Mouse (Mus musculus) neural tube, embryonic 11.5 days (tissue): Measurements from ENCODE around the gene Nudt2. TPM values are rescaled to one million over a fixed set of nuclear protein-coding genes. Genes with fewer than 3 reads are reported as not detected.

Source experiments
- ATAC-seq: fragments of 200-750 bp; cut with Nextera tagmentation; 2 replicates; pipeline ENCODE4 v1.8.0; 2017; ENCODE audit warnings: moderate number of reproducible peaks, mild to moderate bottlenecking, moderate TSS enrichment, moderate library complexity; ENCODE audit not compliant: insufficient read depth, low FRiP score, low TSS enrichment
- DNase-seq: peaks from one replicate; pipeline ENCODE4 v3.0.0-alpha.2; 2015; ENCODE audit warnings: low spot score
- H3K27ac ChIP-seq: fragments of 300-500 bp; sonication (generic); 2 replicates; pipeline ENCODE4 v1.5.1; 2014; ENCODE audit warnings: low read depth, mild to moderate bottlenecking, low read length
- H3K27me3 ChIP-seq: fragments of 300-500 bp; sonication (generic); 2 replicates; pipeline ENCODE4 v1.6.1; 2014; ENCODE audit warnings: mild to moderate bottlenecking, low read length, mixed read lengths; ENCODE audit not compliant: control insufficient read depth, insufficient read depth
- H3K36me3 ChIP-seq: fragments of 300-500 bp; sonication (generic); 2 replicates; pipeline ENCODE4 v1.6.1; 2014; ENCODE audit warnings: mild to moderate bottlenecking, low read length, moderate library complexity, mixed read lengths; ENCODE audit not compliant: control insufficient read depth, insufficient read depth
- H3K4me1 ChIP-seq: fragments of 300-500 bp; sonication (generic); 2 replicates; pipeline ENCODE4 v1.6.1; 2014; ENCODE audit warnings: low read length, mixed read lengths; ENCODE audit not compliant: control insufficient read depth, insufficient read depth
- H3K4me2 ChIP-seq: fragments of 300-500 bp; sonication (generic); 2 replicates; pipeline ENCODE4 v1.6.1; 2014; ENCODE audit warnings: low read depth, mild to moderate bottlenecking, moderate library complexity
- H3K4me3 ChIP-seq: fragments of 300-500 bp; sonication (generic); 2 replicates; pipeline ENCODE4 v1.5.1; 2014; ENCODE audit warnings: low read depth, low read length
- H3K9ac ChIP-seq: fragments of 300-500 bp; sonication (generic); 2 replicates; pipeline ENCODE4 v1.6.1; 2014; ENCODE audit warnings: mild to moderate bottlenecking, low read length
- H3K9me3 ChIP-seq: fragments of 300-500 bp; sonication (generic); 2 replicates; pipeline ENCODE4 v1.6.1; 2016; ENCODE audit warnings: low read length; ENCODE audit not compliant: control insufficient read depth
- WGBS: fragments of 180-500 bp; shearing (Covaris S2); extraction: QIAGEN DNeasy Blood & Tissue Kit; methylation state at CpG from one replicate; pipeline ENCODE4 v1.1.7; 2014; 5-methylcytosine and 5-hydroxymethylcytosine counted together
- polyA plus RNA-seq: library from polyadenylated mRNA; unstranded; fragments of >200 nt; fragmentation: Nextera tagmentation; extraction: Ambion mirVana; gene quantifications from 2 replicates; pipeline ENCODE4 v1.2.1, GENCODE M21; 2014

Gene Nudt2
- polyA plus RNA-seq, 1 experiment from 2014 or later, result 57.2 TPM

DNA sequence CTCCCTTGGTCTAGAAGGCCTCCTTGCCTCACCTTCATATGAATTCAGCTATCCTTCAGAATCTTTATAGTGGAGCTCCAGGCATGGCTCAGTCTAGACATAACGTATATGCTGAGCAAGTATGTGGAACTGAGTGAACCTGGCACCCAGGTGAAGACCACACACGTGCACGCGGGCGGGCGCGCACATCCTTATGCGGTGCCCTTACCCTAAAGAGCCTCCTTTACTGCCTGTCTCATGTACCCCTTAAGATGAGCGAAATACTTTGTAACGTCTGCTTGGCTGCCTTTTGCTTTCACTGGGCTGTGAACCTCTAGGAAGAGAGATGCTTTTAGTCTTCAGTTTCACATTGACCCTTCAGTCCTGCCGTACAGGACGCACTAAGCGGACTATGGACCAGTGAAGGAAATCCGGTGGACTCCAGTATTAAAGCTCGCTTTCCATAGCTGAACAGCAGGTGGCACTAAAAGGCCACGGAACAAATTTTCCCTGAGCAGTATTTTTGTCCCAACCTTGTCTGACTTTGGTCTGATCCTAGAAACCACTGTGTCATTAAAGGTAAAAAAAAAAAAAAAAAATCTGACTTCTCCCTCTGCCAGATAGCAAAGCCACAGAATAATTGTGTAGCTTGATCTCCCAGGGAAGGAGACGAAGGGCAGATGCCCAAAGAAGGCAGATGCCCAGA is 3.6 kb downstream of the Nudt2 start:
- no peak overlapping the region for H3K27ac ChIP-seq
- no peak overlapping the region for H3K9ac ChIP-seq
- WGBS, result 63% methylated on average over 17 of the region's 17 CpGs
- ATAC-seq (no peak), DNase-seq (peak; percentile 72)
- no peak overlapping the region for H3K4me3 ChIP-seq
- H3K4me2 ChIP-seq, result no peak overlapping the region
- H3K9me3 ChIP-seq, result no peaks in the 10 kb centered on the region
- H3K36me3 ChIP-seq, result no peaks in the 10 kb centered on the region
- no peaks in the 10 kb centered on the region for H3K27me3 ChIP-seq
- H3K4me1 ChIP-seq, result peaks cover 9% of the 10 kb centered on the region; the same call in 1 of the 2 replicates

DNA sequence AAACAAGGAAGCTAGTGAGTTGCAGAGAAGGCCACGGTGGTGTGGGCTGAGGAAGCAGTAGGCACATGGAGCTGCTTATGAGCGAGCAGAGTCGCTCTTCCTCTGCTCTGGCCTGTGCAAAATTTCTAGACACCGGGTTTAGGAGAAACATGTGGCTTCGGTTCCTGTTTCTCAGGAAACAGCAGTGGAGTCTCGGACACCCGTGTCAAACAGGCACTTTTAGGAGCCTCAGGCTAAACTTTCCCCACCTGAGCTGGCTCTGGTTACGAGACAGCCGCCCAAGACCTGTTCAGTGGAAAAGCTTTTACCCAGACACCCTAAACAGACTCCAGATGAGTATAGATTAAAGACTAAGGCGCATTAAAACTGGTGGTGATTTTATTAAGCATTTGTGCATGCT is 4.2 kb downstream of the Nudt2 start:
- ATAC-seq, result no peak
- no peak for DNase-seq
- Histone ChIP-seq H3K4me2 (no peak overlapping the region), H3K9me3 (no peaks in the 10 kb centered on the region), H3K27me3 (no peaks in the 10 kb centered on the region), H3K4me1 (peaks cover 9% of the 10 kb centered on the region; the same call in 1 of the 2 replicates), H3K4me3 (no peak overlapping the region), H3K9ac (no peak overlapping the region), H3K36me3 (no peaks in the 10 kb centered on the region), H3K27ac (no peak overlapping the region)
- WGBS, result 85% methylated on average over 10 of the region's 10 CpGs

DNA sequence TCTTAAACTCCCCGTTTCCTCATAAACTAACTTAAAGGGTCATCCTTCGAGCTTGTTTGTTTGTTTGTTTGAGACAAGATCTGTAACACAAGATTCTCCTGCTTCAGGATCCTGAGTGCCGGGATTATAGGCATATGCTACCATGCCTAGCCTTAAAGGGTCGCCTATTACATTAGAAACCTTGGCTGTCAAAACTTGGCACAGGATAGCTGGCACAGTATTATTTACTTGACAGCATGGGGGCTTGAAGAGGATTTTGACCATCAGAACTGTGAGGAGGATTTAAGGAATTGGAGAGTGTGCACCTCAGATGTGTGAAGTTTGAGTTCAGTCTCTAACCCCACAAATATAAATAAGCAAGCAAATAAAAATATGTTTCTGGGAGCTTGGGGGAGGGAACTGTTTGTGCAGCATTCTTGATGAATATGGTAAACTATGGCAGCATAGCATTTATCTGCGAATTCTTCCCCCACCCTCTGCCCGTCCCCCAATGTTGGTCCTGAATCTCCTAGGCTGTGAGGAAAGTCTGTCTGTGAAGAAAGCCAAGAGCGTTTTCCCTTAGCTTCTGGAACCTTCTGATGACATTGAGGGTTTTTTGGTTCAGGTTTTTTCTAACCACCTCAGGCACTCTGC is 5.2 kb downstream of the Nudt2 start:
- Histone ChIP-seq H3K4me3 (no peak overlapping the region), H3K9me3 (no peaks in the 10 kb centered on the region), H3K9ac (no peak overlapping the region), H3K27me3 (no peaks in the 10 kb centered on the region), H3K4me2 (no peak overlapping the region), H3K27ac (peak overlapping the region; percentile 69; the same call in 1 of the 2 replicates), H3K36me3 (no peaks in the 10 kb centered on the region), H3K4me1 (peaks cover 9% of the 10 kb centered on the region; the same call in 1 of the 2 replicates)
- ATAC-seq, result no peak
- 65% methylated on average over 7 of the region's 7 CpGs for WGBS
- no peak for DNase-seq

GRCm38 (mm10) chr4:41470684-41471383 is 5.9 kb downstream of the Nudt2 start:
- 41% methylated on average over 5 of the region's 5 CpGs for WGBS
- H3K4me2 ChIP-seq, result no peak overlapping the region
- no peak overlapping the region for H3K4me3 ChIP-seq
- H3K36me3 ChIP-seq, result no peaks in the 10 kb centered on the region
- DNase-seq (peak; percentile 44), ATAC-seq (peak; percentile 74)
- H3K27ac ChIP-seq, result peak overlapping the region; percentile 69
- H3K9ac ChIP-seq, result no peak overlapping the region
- peaks cover 9% of the 10 kb centered on the region; the same call in 1 of the 2 replicates for H3K4me1 ChIP-seq
- H3K27me3 ChIP-seq, result no peaks in the 10 kb centered on the region
- no peaks in the 10 kb centered on the region for H3K9me3 ChIP-seq

GRCm38 (mm10) chr4:41471384-41471689 is 6.4 kb downstream of the Nudt2 start:
- no peak for ATAC-seq
- Histone ChIP-seq H3K9ac (no peak overlapping the region), H3K27ac (peak overlapping the region; percentile 67; the same call in 1 of the 2 replicates), H3K4me2 (no peak overlapping the region), H3K4me3 (no peak overlapping the region), H3K36me3 (no peaks in the 10 kb centered on the region), H3K4me1 (peaks cover 9% of the 10 kb centered on the region; the same call in 1 of the 2 replicates), H3K9me3 (no peaks in the 10 kb centered on the region), H3K27me3 (no peaks in the 10 kb centered on the region)
- 90% methylated on average over 1 of the region's 1 CpGs for WGBS
- DNase-seq, result no peak

- no peaks in the 10 kb centered on the region for H3K4me1 ChIP-seq
- no peaks in the 10 kb centered on the region for H3K36me3 ChIP-seq
- H3K4me2 ChIP-seq, result no peak overlapping the region
- no peak overlapping the region for H3K27ac ChIP-seq
- no peak overlapping the region for H3K9ac ChIP-seq
- ATAC-seq (no peak), DNase-seq (peak; percentile 9)
- H3K9me3 ChIP-seq, result no peaks in the 10 kb centered on the region
- H3K27me3 ChIP-seq, result no peaks in the 10 kb centered on the region
- WGBS, result 91% methylated on average over 9 of the region's 9 CpGs
- H3K4me3 ChIP-seq, result no peak overlapping the region
Observed at GRCm38 (mm10) chr4:41477648-41478160, 12.8 kb downstream of the Nudt2 start.

DNA sequence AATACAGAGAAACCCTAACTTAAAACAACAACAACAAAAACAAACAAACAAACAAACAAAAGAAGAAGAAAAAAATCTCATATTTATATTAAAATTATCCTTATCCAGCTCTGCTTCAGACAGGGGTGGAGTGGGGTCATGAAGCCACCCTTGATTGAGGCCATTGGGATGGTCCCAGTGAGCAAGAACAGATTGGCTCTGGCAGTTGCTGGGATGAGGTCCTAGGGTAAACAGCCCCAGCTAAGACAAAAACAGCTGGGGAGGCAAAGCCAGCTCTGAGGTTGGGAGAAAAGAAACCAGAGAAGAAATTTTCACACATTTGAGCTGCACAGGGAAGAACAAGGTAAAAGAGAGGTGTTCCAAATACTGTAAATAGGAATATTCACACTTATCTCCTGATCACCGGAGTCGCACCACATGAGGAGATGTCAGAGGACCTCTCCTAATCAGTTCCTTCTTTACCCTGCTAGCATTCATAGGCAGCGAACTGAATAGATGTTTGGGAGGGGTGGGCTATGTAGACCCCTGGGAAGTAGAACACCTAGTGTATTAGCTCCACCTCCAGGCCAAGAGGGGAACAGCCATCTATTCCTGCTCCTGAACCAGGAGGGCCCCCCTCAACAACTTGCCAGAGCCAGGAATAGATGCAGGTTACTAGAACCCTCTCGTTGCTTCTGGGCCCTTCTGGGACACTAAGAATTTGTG is 14.0 kb downstream of the Nudt2 start:
- DNase-seq, result peak; percentile 16

DNA sequence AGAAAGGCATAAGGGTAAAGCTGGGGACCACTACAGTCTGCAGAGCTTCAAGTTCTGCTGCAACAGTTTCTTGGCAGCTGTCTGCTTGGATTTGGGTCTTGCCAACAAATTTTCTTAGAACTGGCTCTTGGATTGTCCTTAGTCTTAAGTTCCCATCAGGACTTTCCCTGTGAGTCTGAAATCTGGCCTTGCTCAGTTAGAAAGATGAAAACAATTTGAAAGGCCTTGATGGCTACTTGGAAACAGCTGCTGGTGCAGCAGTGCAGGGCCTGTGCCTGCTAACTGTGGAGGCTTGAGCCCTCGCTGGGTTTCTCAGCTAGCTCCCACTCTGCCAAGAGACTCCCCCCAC is 14.5 kb downstream of the Nudt2 start:
- H3K9ac ChIP-seq, result no peak overlapping the region
- H3K27ac ChIP-seq, result no peak overlapping the region
- H3K36me3 ChIP-seq, result no peaks in the 10 kb centered on the region
- WGBS, result 84% methylated on average over 1 of the region's 1 CpGs
- no peak overlapping the region for H3K4me2 ChIP-seq
- H3K4me1 ChIP-seq, result no peaks in the 10 kb centered on the region
- H3K9me3 ChIP-seq, result no peaks in the 10 kb centered on the region
- DNase-seq, result no peak
- H3K27me3 ChIP-seq, result no peaks in the 10 kb centered on the region
- no peak for ATAC-seq
- no peak overlapping the region for H3K4me3 ChIP-seq

More for the DNA sequence above, 14.0 kb downstream of the Nudt2 start:
- H3K36me3 ChIP-seq, result no peaks in the 10 kb centered on the region
- H3K4me1 ChIP-seq, result no peaks in the 10 kb centered on the region
- no peaks in the 10 kb centered on the region for H3K27me3 ChIP-seq
- H3K9me3 ChIP-seq, result no peaks in the 10 kb centered on the region
- H3K4me2 ChIP-seq, result no peak overlapping the region
- ATAC-seq, result no peak
- no peak overlapping the region for H3K27ac ChIP-seq
- no peak overlapping the region for H3K9ac ChIP-seq
- no peak overlapping the region for H3K4me3 ChIP-seq
- WGBS, result 81% methylated on average over 4 of the region's 4 CpGs
